In the genomic region with DNA sequence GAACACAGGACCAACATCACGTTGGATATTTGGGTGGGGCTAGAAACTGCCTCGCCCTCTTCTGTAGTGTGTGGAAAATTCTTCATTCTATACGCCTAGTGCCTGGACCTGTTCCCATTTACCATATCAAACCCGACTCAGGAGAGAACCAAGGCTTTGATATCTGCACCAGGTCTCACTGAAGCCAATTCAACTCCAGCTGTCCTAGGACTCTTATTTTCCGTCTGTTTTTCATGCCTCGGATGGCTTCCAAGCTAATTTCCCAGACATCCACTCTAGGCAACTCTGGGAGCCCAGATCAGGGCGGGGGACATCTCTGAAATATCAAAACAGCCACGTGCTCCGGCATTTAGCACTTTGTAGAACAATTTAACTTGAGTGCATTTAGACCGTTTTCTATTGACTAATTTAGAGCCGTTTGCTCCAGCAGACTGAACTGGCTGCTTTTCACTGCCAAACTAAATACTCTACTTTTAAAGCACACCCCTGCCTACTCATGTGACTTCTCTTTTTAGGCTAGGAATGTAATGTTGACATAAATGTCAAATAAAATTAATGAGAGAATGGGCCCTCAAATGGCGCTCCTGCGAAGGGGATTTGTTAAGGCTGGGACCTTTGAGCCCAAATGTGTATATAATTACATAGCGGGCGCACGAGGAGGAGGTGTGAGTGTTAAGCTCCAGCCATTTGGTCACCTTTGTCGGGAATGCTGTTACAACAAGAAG, we compare ENCODE assay signal across 10 mouse cellular contexts. TPM values are rescaled to one million over a fixed set of nuclear protein-coding genes. Genes with fewer than 3 reads are reported as not detected.
DNase-seq lines count a peak whose midpoint lies in the region; ATAC-seq lines count a peak whose summit lies in the region.
"Had no signal": no experiment of that assay in that cellular context is flagged by ENCODE, and none has a peak within 500 bp of the region (broad histone marks: within the 10 kb centered on the region; RNA-seq: fewer than 3 reads in every experiment).

No protein-coding gene starts in this region.

- ATAC-seq in heart, embryonic 16.5 days (replicated peaks; ENCODE audit: extremely low read depth, insufficient read depth, low FRiP score): peak; percentile 39; the same call in 1 of the 2 replicates
- peak; percentile 71 for ATAC-seq in limb, embryonic 13.5 days (ENCODE audit: low FRiP score, low read depth)
- no peak for ATAC-seq in midbrain, embryonic 15.5 days (replicated peaks)

- H3K9ac ChIP-seq in heart, embryonic 16.5 days (ENCODE audit: low read length): no peak overlapping the region
- H3K9ac ChIP-seq in limb, embryonic 13.5 days: no peak overlapping the region
- no peak overlapping the region for H3K9ac ChIP-seq in midbrain, embryonic 15.5 days
- H3K9ac ChIP-seq: hindbrain, embryonic 13.5 days; liver, embryonic 13.5 days had no signal

- WGBS in heart, embryonic 16.5 days: 45% methylated on average over 17 of the region's 17 CpGs
- 17% methylated on average over 17 of the region's 17 CpGs for WGBS in limb, embryonic 13.5 days
- 79% methylated on average over 17 of the region's 17 CpGs for WGBS in midbrain, embryonic 15.5 days

- H3K4me3 ChIP-seq in heart, embryonic 16.5 days (ENCODE audit: low read length): no peak overlapping the region
- H3K4me3 ChIP-seq in limb, embryonic 13.5 days: 0 out of 2 replicates have a peak overlapping the region, but pooled peaks have one; percentile 1
- no peak overlapping the region for H3K4me3 ChIP-seq in midbrain, embryonic 15.5 days
- H3K4me3 ChIP-seq: hindbrain, embryonic 13.5 days; liver, embryonic 13.5 days had no signal

- peak; percentile 18 for DNase-seq in adipocyte (ENCODE audit: low spot score)
- DNase-seq in embryo, embryonic 9.5 days (ENCODE audit: extremely low spot score): peak; percentile 48
- no peak for DNase-seq in adrenal gland, adult (ENCODE audit: inconsistent age in 2 of 2, low spot score in 1 of 2)
- no peak for DNase-seq in Muller cell, postnatal 12 days (ENCODE audit: inconsistent ontology term)
- DNase-seq in thymus, postnatal 25 days: no peak
- DNase-seq: liver, embryonic 13.5 days had no signal

- H3K27ac ChIP-seq in heart, embryonic 16.5 days (ENCODE audit: low read length): peak overlapping the region; percentile 3; the same call in 1 of the 2 replicates
- H3K27ac ChIP-seq in limb, embryonic 13.5 days: peak overlapping the region; percentile 72
- H3K27ac ChIP-seq in midbrain, embryonic 15.5 days: no peak overlapping the region
- H3K27ac ChIP-seq: hindbrain, embryonic 13.5 days; liver, embryonic 13.5 days had no signal

- H3K27me3 ChIP-seq in heart, embryonic 16.5 days (ENCODE audit: control insufficient read depth, insufficient read depth, low read length): no peaks in the 10 kb centered on the region
- no peaks in the 10 kb centered on the region for H3K27me3 ChIP-seq in limb, embryonic 13.5 days
- no peaks in the 10 kb centered on the region for H3K27me3 ChIP-seq in midbrain, embryonic 15.5 days (replicated peaks)
- H3K27me3 ChIP-seq: hindbrain, embryonic 13.5 days; liver, embryonic 13.5 days had no signal

- H3K36me3 ChIP-seq in heart, embryonic 16.5 days (ENCODE audit: control insufficient read depth, insufficient read depth): no peaks in the 10 kb centered on the region
- peaks cover 14% of the 10 kb centered on the region for H3K36me3 ChIP-seq in limb, embryonic 13.5 days
- H3K36me3 ChIP-seq in midbrain, embryonic 15.5 days (replicated peaks): no peaks in the 10 kb centered on the region

- H3K9me3 ChIP-seq in heart, embryonic 16.5 days (replicated peaks; ENCODE audit: control insufficient read depth, low read length): no peaks in the 10 kb centered on the region
- peaks cover 4% of the 10 kb centered on the region; the same call in 1 of the 2 replicates for H3K9me3 ChIP-seq in limb, embryonic 13.5 days
- H3K9me3 ChIP-seq in midbrain, embryonic 15.5 days: no peaks in the 10 kb centered on the region
- H3K9me3 ChIP-seq: hindbrain, embryonic 13.5 days; liver, embryonic 13.5 days had no signal

- H3K4me1 ChIP-seq in heart, embryonic 16.5 days (ENCODE audit: control insufficient read depth, insufficient read depth, low read length): peaks cover 7% of the 10 kb centered on the region
- peaks cover 52% of the 10 kb centered on the region for H3K4me1 ChIP-seq in limb, embryonic 13.5 days
- H3K4me1 ChIP-seq in midbrain, embryonic 15.5 days: no peaks in the 10 kb centered on the region

- no peak overlapping the region for H3K4me2 ChIP-seq in heart, embryonic 16.5 days (ENCODE audit: low read depth, low read length)
- peak overlapping the region; percentile 48 for H3K4me2 ChIP-seq in limb, embryonic 13.5 days (replicated peaks)
- H3K4me2 ChIP-seq in midbrain, embryonic 15.5 days: no peak overlapping the region
- H3K4me2 ChIP-seq: hindbrain, embryonic 13.5 days; liver, embryonic 13.5 days had no signal

RNA-seq across cellular contexts. Expression of a gene that starts 33.5 kb away (rescaled TPM):
- polyA plus RNA-seq in heart, embryonic 16.5 days (2015; fragmentation: Nextera tagmentation; extraction: Ambion mirVana): 52.1 and 57.2 TPM in 2 replicates
- polyA plus RNA-seq in limb, embryonic 13.5 days (2015; fragmentation: Nextera tagmentation; extraction: Ambion mirVana): 130 and 137 TPM in 2 replicates
- polyA plus RNA-seq in midbrain, embryonic 15.5 days (2015; fragmentation: Nextera tagmentation; extraction: Ambion mirVana): 80.4 and 85.9 TPM in 2 replicates

Comparison
In these comparisons a context has a peak if more than half of its experiments do, and no peak if none do; other contexts are left out.
1. DNase-seq: peak in adipocyte (single experiment) and embryo, embryonic 9.5 days (single experiment); none in adrenal gland, adult (0 of 2), Muller cell, postnatal 12 days (single experiment) and thymus, postnatal 25 days (single experiment).